In the genomic region with DNA sequence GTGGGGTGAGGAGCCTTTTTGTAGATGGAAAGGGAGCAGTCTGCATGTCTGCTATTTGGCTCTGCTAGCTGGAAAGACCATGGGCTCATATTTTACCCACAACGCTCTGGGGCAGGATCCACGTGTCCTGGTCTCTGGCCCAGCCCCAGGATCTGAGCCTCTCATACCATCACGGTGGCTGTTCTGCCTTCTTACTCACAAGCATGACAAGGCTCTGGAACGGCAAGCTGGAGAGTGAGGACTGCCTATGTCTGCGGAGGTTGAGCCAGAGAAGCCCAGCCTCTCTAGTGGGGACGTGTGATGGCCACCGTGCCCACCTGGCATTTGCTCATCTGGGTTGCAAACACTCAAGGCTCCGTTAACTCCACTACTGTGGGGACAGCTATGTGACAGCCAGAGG, we compare ENCODE assay signal across 16 mouse cellular contexts.
A peak's percentile ranks its signal among the peaks of the same experiment; 100 is the strongest.
DNase-seq lines count a peak whose midpoint lies in the region; ATAC-seq lines count a peak whose summit lies in the region.
"Had no signal": no experiment of that assay in that cellular context is flagged by ENCODE, and none has a peak within 500 bp of the region (broad histone marks: within the 10 kb centered on the region; RNA-seq: fewer than 3 reads in every experiment).

No protein-coding gene starts in this region.

- peak; percentile 50 for DNase-seq in cerebellum, adult 9-11 months
- peak; percentile 54 to 61 for DNase-seq in cerebellum, postnatal 25 days
- DNase-seq in cerebellum, adult 11-12 months, result no peak
- peak; percentile 54 for DNase-seq in brain, adult 2 months (ENCODE audit: low read depth, low spot score)
- no peak for DNase-seq in kidney, postnatal 14 days
- DNase-seq: adrenal gland, postnatal 10 days; adrenal gland, postnatal 36 days; B cell, adult 2 months; embryo, embryonic 11 days; gastrocnemius, adult 2 months; gastrocnemius, postnatal 14 days; kidney, adult 2 months had no signal

- no peak for ATAC-seq in cerebellum, adult (ENCODE audit: insufficient number of reproducible peaks, low FRiP score, low TSS enrichment)
- ATAC-seq: forebrain, embryonic 15.5 days; intestine, postnatal 0 days; Patski had no signal

Comparison
In these comparisons a context has a peak if more than half of its experiments do, and no peak if none do; other contexts are left out.
1. DNase-seq: peak in cerebellum, adult 9-11 months (single experiment), cerebellum, postnatal 25 days (2 of 2) and brain, adult 2 months (single experiment); none in cerebellum, adult 11-12 months (single experiment) and kidney, postnatal 14 days (single experiment).